Mouse (Mus musculus) myocyte (in vitro differentiated cells): Measurements from ENCODE around the gene Tmem59l. TPM values are rescaled to one million over a fixed set of nuclear protein-coding genes. Genes with fewer than 3 reads are reported as not detected.

Experiments
- H3K27me3 ChIP-seq: one replicate; pipeline ENCODE4 v1.6.1; 2011; ENCODE audit not compliant: control insufficient read depth, insufficient read depth, insufficient read length
- H3K36me3 ChIP-seq: one replicate; pipeline ENCODE4 v1.6.1; 2011; ENCODE audit not compliant: control insufficient read depth, insufficient read depth
- H3K4me2 ChIP-seq: one replicate; pipeline ENCODE4 v1.6.1; 2011; ENCODE audit warnings: low read depth, control low read depth
- H3K4me3 ChIP-seq: one replicate; pipeline ENCODE4 v1.5.1; 2011; ENCODE audit warnings: mild to moderate bottlenecking, control low read depth, moderate library complexity
- H3K79me2 ChIP-seq: one replicate; pipeline ENCODE4 v1.6.1; 2011; ENCODE audit not compliant: control insufficient read depth, insufficient read depth
- H3ac ChIP-seq: one replicate; pipeline ENCODE4 v1.6.1; 2011; ENCODE audit not compliant: control insufficient read depth, insufficient read length
- CEBPB ChIP-seq: IDR thresholded peaks from 2 replicates; pipeline ENCODE4 v1.6.1; 2011; ENCODE audit warnings: mild to moderate bottlenecking, moderate library complexity; ENCODE audit not compliant: poor library complexity, insufficient read depth, severe bottlenecking
- E2F4 ChIP-seq: IDR thresholded peaks from one replicate; pipeline ENCODE4 v1.6.1; 2011; ENCODE audit warnings: mild to moderate bottlenecking, control low read depth, moderate library complexity; ENCODE audit not compliant: insufficient read depth
- MAX ChIP-seq: IDR thresholded peaks from one replicate; pipeline ENCODE4 v1.6.1; 2011; ENCODE audit warnings: low read depth, mild to moderate bottlenecking, control low read depth
- MYOD1 ChIP-seq, 3 experiments: IDR thresholded peaks; one replicate each; pipeline ENCODE4 v1.6.1; 2011; ENCODE audit warnings: control low read depth in 2 of 3, low read depth in 2 of 3, mild to moderate bottlenecking in 2 of 3, moderate library complexity in 1 of 3; ENCODE audit not compliant: insufficient read length in 2 of 3, control insufficient read depth in 1 of 3
- MYOG ChIP-seq, 3 experiments: IDR thresholded peaks; one replicate each; pipeline ENCODE4 v1.6.1; 2011; ENCODE audit warnings: control low read depth in 2 of 3, low read depth in 2 of 3, mild to moderate bottlenecking in 2 of 3; ENCODE audit not compliant: insufficient read length in 2 of 3, control insufficient read depth in 1 of 3, insufficient read depth in 1 of 3
- POLR2A ChIP-seq: IDR thresholded peaks from one replicate; pipeline ENCODE4 v1.6.1; 2011; ENCODE audit warnings: low read depth, mild to moderate bottlenecking, control low read depth, moderate library complexity; ENCODE audit not compliant: insufficient read length
- POLR2AphosphoS2 ChIP-seq: IDR thresholded peaks from one replicate; pipeline ENCODE4 v1.6.1; 2011; ENCODE audit warnings: low read depth, control low read depth; ENCODE audit not compliant: insufficient read length
- REST ChIP-seq: IDR thresholded peaks from one replicate; pipeline ENCODE4 v1.6.1; 2011; ENCODE audit warnings: mild to moderate bottlenecking, control low read depth, moderate library complexity; ENCODE audit not compliant: insufficient read depth, insufficient read length
- SRF ChIP-seq: IDR thresholded peaks from one replicate; pipeline ENCODE4 v1.6.1; 2011; ENCODE audit warnings: low read depth; ENCODE audit not compliant: control insufficient read depth, insufficient read length
- TCF12 ChIP-seq: IDR thresholded peaks from one replicate; pipeline ENCODE4 v1.6.1; 2011; ENCODE audit warnings: mild to moderate bottlenecking, control low read depth; ENCODE audit not compliant: poor library complexity, insufficient read depth, severe bottlenecking
- TCF3 ChIP-seq: IDR thresholded peaks from one replicate; pipeline ENCODE4 v1.6.1; 2011; ENCODE audit warnings: low read depth, control low read depth; ENCODE audit not compliant: insufficient read length
- USF1 ChIP-seq: IDR thresholded peaks from one replicate; pipeline ENCODE4 v1.6.1; 2011; ENCODE audit warnings: low read depth, mild to moderate bottlenecking, control low read depth, moderate library complexity
- polyA plus RNA-seq: library from polyadenylated mRNA; unstranded; fragments of >200 nt; fragmentation: generic; extraction: Trizol; gene quantifications from one replicate; pipeline ENCODE4 v1.2.1, GENCODE M21; 2012; ENCODE audit warnings: missing spikeins

Tmem59l gene
- 0.04 TPM for polyA plus RNA-seq

- Histone ChIP-seq H3K36me3 (no peaks in the 10 kb centered on the region), H3K4me3 (no peak within 1 kb of the TSS), H3K4me2 (no peak within 1 kb of the TSS), H3K79me2 (no peaks in the 10 kb centered on the region), H3K27me3 (no peaks in the 10 kb centered on the region), H3ac (no peak within 1 kb of the TSS)
- TF ChIP-seq USF1, result no peak
- no peak for TF ChIP-seq MYOD1 (IDR thresholded peaks at IDR 0.05; ENCODE audit: control insufficient read depth in 1 of 3, insufficient read length in 2 of 3, low read depth in 2 of 3)
- no peak for TF ChIP-seq POLR2A
- TF ChIP-seq TCF12, result no peak
- no peak for TF ChIP-seq POLR2AphosphoS2
- no peak for TF ChIP-seq SRF
- no peak for TF ChIP-seq CEBPB
- TF ChIP-seq TCF3, result no peak
- TF ChIP-seq E2F4, result no peak
- TF ChIP-seq MAX, result no peak
- no peak for TF ChIP-seq REST
- TF ChIP-seq MYOG (IDR thresholded peaks at IDR 0.05; ENCODE audit: control insufficient read depth in 1 of 3, insufficient read depth in 1 of 3, insufficient read length in 2 of 3, low read depth in 2 of 3), result no peak
Measured at GRCm38 (mm10) chr8:70486941-70487520, at the start of gene Tmem59l. TSS of gene Tmem59l (minus strand) at chr8:70487358.

DNA sequence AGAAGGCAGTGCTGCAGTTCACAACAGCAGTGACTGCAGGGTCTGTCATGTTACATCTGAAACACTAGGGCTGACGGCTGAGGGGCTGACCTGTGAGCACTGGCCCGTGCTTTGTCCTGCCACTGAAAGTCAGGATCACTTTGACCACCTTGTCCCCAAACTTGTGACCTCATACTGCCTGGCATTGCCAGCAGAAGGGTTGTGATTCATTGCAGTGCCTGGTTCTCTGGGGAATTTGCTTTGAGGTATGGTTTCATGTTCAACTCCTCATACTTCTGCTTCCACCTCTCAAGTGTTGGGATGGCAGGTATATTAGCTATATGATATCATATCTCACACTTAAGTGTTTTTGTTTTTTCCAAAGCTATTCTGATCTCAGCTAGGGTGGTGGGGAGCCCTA, 48.5 kb upstream of the Tmem59l start:
- Histone ChIP-seq H3ac (no peak overlapping the region), H3K79me2 (peaks cover 11% of the 10 kb centered on the region), H3K4me2 (no peak overlapping the region), H3K36me3 (peaks cover 20% of the 10 kb centered on the region), H3K4me3 (no peak overlapping the region), H3K27me3 (no peaks in the 10 kb centered on the region)
- no peak for TF ChIP-seq MYOD1 (IDR thresholded peaks at IDR 0.05; ENCODE audit: control insufficient read depth in 1 of 3, insufficient read length in 2 of 3, low read depth in 2 of 3)
- TF ChIP-seq MYOG (IDR thresholded peaks at IDR 0.05; ENCODE audit: control insufficient read depth in 1 of 3, insufficient read depth in 1 of 3, insufficient read length in 2 of 3, low read depth in 2 of 3), result no peak
- no peak for TF ChIP-seq TCF3
- TF ChIP-seq SRF, result no peak
- no peak for TF ChIP-seq POLR2AphosphoS2

DNA sequence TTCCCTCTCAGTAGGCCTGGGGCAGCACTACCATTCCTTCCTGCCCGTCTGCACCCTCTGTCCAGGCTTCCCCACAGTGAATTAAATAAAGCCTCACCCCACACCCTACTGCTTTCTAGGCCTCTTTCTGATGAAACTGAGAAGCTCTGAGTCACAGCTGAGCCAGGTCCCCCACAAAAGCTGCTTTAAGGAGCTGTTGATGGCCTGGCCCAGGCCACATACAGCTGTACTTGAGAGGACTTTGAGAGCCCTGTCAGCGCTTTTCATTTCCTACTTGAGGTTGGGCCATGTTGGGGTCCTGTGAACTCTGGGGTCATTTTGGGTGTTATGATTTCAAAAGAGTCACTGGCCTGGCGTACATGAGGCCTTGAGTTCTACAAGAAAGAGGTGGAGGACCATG, 48.1 kb upstream of the Tmem59l start:
- H3K36me3 ChIP-seq, result peaks cover 20% of the 10 kb centered on the region
- no peak overlapping the region for H3K4me2 ChIP-seq
- H3K4me3 ChIP-seq, result no peak overlapping the region
- peaks cover 6% of the 10 kb centered on the region for H3K79me2 ChIP-seq
- no peaks in the 10 kb centered on the region for H3K27me3 ChIP-seq
- TF ChIP-seq REST, result no peak
- no peak for TF ChIP-seq USF1
- no peak for TF ChIP-seq MYOD1 (IDR thresholded peaks at IDR 0.05; ENCODE audit: control insufficient read depth in 1 of 3, insufficient read length in 2 of 3, low read depth in 2 of 3)
- no peak for TF ChIP-seq MAX
- TF ChIP-seq TCF12, result no peak
- TF ChIP-seq MYOG (IDR thresholded peaks at IDR 0.05; ENCODE audit: control insufficient read depth in 1 of 3, insufficient read depth in 1 of 3, insufficient read length in 2 of 3, low read depth in 2 of 3), result no peak
- no peak for TF ChIP-seq POLR2AphosphoS2
- H3ac ChIP-seq, result no peak overlapping the region

GRCm38 (mm10) chr8:70534281-70534680, 47.1 kb upstream of the Tmem59l start:
- Histone ChIP-seq H3K4me3 (no peak overlapping the region), H3K79me2 (peaks cover 5% of the 10 kb centered on the region), H3ac (no peak overlapping the region), H3K27me3 (no peaks in the 10 kb centered on the region), H3K4me2 (no peak overlapping the region), H3K36me3 (peaks cover 20% of the 10 kb centered on the region)
- no peak for TF ChIP-seq SRF
- no peak for TF ChIP-seq POLR2AphosphoS2
- TF ChIP-seq TCF3, result no peak
- TF ChIP-seq E2F4, result no peak
- TF ChIP-seq TCF12, result no peak
- TF ChIP-seq MAX, result no peak
- TF ChIP-seq CEBPB, result no peak
- no peak for TF ChIP-seq MYOG (IDR thresholded peaks at IDR 0.05; ENCODE audit: control insufficient read depth in 1 of 3, insufficient read depth in 1 of 3, insufficient read length in 2 of 3, low read depth in 2 of 3)
- no peak for TF ChIP-seq REST
- no peak for TF ChIP-seq USF1
- no peak for TF ChIP-seq POLR2A
- TF ChIP-seq MYOD1 (IDR thresholded peaks at IDR 0.05; ENCODE audit: control insufficient read depth in 1 of 3, insufficient read length in 2 of 3, low read depth in 2 of 3), result no peak

DNA sequence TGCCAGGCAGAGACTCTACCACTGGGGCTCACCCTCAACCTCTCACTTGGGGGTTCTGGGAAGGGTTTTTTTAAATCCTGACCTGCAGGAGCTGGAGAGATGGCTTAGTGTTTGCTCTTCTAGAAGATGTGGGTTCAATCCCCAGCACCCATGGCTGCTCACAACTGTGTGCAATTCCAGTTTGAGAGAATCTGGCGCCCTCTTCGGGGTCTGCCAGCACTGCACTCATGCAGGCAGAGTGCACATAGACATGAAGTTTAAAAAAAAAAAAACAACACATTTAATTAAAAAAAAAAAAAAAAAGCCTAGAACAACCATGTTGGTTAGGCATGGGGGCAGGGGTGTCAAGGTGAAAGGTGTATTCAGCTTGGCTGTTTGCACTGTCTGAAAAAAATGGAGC, 43.2 kb upstream of the Tmem59l start:
- Histone ChIP-seq H3K4me2 (no peak overlapping the region), H3K27me3 (no peaks in the 10 kb centered on the region), H3ac (no peak overlapping the region), H3K4me3 (no peak overlapping the region), H3K79me2 (peaks cover 17% of the 10 kb centered on the region), H3K36me3 (peaks cover 11% of the 10 kb centered on the region)
- TF ChIP-seq USF1, result no peak
- no peak for TF ChIP-seq CEBPB
- no peak for TF ChIP-seq MYOG (IDR thresholded peaks at IDR 0.05; ENCODE audit: control insufficient read depth in 1 of 3, insufficient read depth in 1 of 3, insufficient read length in 2 of 3, low read depth in 2 of 3)
- no peak for TF ChIP-seq POLR2AphosphoS2
- TF ChIP-seq TCF12, result no peak
- TF ChIP-seq MAX, result no peak
- TF ChIP-seq TCF3, result no peak
- TF ChIP-seq POLR2A, result no peak
- no peak for TF ChIP-seq E2F4
- no peak for TF ChIP-seq SRF
- TF ChIP-seq MYOD1 (IDR thresholded peaks at IDR 0.05; ENCODE audit: control insufficient read depth in 1 of 3, insufficient read length in 2 of 3, low read depth in 2 of 3), result no peak
